In genomic region chr12:3889875-3890635, GRCm38 (mm10) we compare ENCODE assay signal across 9 mouse cellular contexts.
A peak's percentile ranks its signal among the peaks of the same experiment; 100 is the strongest.
DNase-seq lines count a peak whose midpoint lies in the region; ATAC-seq and TF ChIP-seq lines count a peak whose summit lies in the region.
"Had no signal": no experiment of that assay in that cellular context is flagged by ENCODE, and none has a peak within 500 bp of the region (broad histone marks: within the 10 kb centered on the region; RNA-seq: fewer than 3 reads in every experiment).

No protein-coding gene starts in this region.

- H3K4me3 ChIP-seq in heart, embryonic 13.5 days = no peak overlapping the region
- H3K4me3 ChIP-seq in midbrain, embryonic 15.5 days = no peak overlapping the region
- no peak overlapping the region for H3K4me3 ChIP-seq in midbrain, embryonic 10.5 days
- H3K4me3 ChIP-seq in embryonic facial prominence, embryonic 10.5 days = 0 out of 2 replicates have a peak overlapping the region, but pooled peaks have one; percentile 69
- no peak overlapping the region for H3K4me3 ChIP-seq in stomach, postnatal 0 days (ENCODE audit: low read depth, low read length)

- 26% methylated on average over 7 of the region's 7 CpGs for WGBS in heart, embryonic 13.5 days
- WGBS in midbrain, embryonic 15.5 days = 20% methylated on average over 7 of the region's 7 CpGs
- 19% methylated on average over 7 of the region's 7 CpGs for WGBS in midbrain, embryonic 10.5 days
- WGBS in embryonic facial prominence, embryonic 10.5 days = 27% methylated on average over 7 of the region's 7 CpGs
- WGBS in stomach, postnatal 0 days = 52% methylated on average over 7 of the region's 7 CpGs

- H3K9me3 ChIP-seq in heart, embryonic 13.5 days = no peaks in the 10 kb centered on the region
- no peaks in the 10 kb centered on the region for H3K9me3 ChIP-seq in midbrain, embryonic 15.5 days
- no peaks in the 10 kb centered on the region for H3K9me3 ChIP-seq in midbrain, embryonic 10.5 days (replicated peaks)
- H3K9me3 ChIP-seq in embryonic facial prominence, embryonic 10.5 days = no peaks in the 10 kb centered on the region
- H3K9me3 ChIP-seq in stomach, postnatal 0 days (ENCODE audit: control insufficient read depth, low read length) = no peaks in the 10 kb centered on the region

- peaks cover 94% of the 10 kb centered on the region for H3K4me1 ChIP-seq in heart, embryonic 13.5 days
- peaks cover 91% of the 10 kb centered on the region for H3K4me1 ChIP-seq in midbrain, embryonic 15.5 days
- peaks cover 89% of the 10 kb centered on the region for H3K4me1 ChIP-seq in midbrain, embryonic 10.5 days
- peaks cover 92% of the 10 kb centered on the region for H3K4me1 ChIP-seq in embryonic facial prominence, embryonic 10.5 days
- no peaks in the 10 kb centered on the region; the same call in 1 of the 2 replicates for H3K4me1 ChIP-seq in stomach, postnatal 0 days (replicated peaks; ENCODE audit: control insufficient read depth, insufficient read depth)

- no peak for TF ChIP-seq EP300 in stomach, postnatal 0 days (optimal IDR thresholded peaks at IDR 0.05)

- H3K4me2 ChIP-seq in heart, embryonic 13.5 days = no peak overlapping the region
- H3K4me2 ChIP-seq in midbrain, embryonic 15.5 days = no peak overlapping the region
- no peak overlapping the region for H3K4me2 ChIP-seq in stomach, postnatal 0 days (replicated peaks; ENCODE audit: low read depth)

- ATAC-seq in heart, embryonic 13.5 days (ENCODE audit: extremely low read depth, insufficient number of reproducible peaks, low FRiP score, low TSS enrichment) = no peak
- ATAC-seq in midbrain, embryonic 15.5 days (replicated peaks) = no peak
- ATAC-seq in stomach, postnatal 0 days (ENCODE audit: low FRiP score, low TSS enrichment) = 0 out of 2 replicates have a peak, but pooled peaks have one; percentile 19

- H3K36me3 ChIP-seq in heart, embryonic 13.5 days = peaks cover 32% of the 10 kb centered on the region
- no peaks in the 10 kb centered on the region for H3K36me3 ChIP-seq in midbrain, embryonic 15.5 days (replicated peaks)
- H3K36me3 ChIP-seq in midbrain, embryonic 10.5 days = peaks cover 11% of the 10 kb centered on the region; the same call in 1 of the 2 replicates
- peaks cover 11% of the 10 kb centered on the region for H3K36me3 ChIP-seq in embryonic facial prominence, embryonic 10.5 days (replicated peaks)
- H3K36me3 ChIP-seq in stomach, postnatal 0 days (ENCODE audit: control insufficient read depth, insufficient read depth, low read length) = peaks cover 3% of the 10 kb centered on the region; the same call in 1 of the 2 replicates

- H3K27me3 ChIP-seq in heart, embryonic 13.5 days (replicated peaks) = no peaks in the 10 kb centered on the region
- no peaks in the 10 kb centered on the region for H3K27me3 ChIP-seq in midbrain, embryonic 15.5 days (replicated peaks)
- peaks cover 38% of the 10 kb centered on the region for H3K27me3 ChIP-seq in midbrain, embryonic 10.5 days (ENCODE audit: low read depth, poor library complexity, severe bottlenecking)
- no peaks in the 10 kb centered on the region; the same call in 1 of the 2 replicates for H3K27me3 ChIP-seq in embryonic facial prominence, embryonic 10.5 days (replicated peaks; ENCODE audit: low read depth, poor library complexity, severe bottlenecking)
- no peaks in the 10 kb centered on the region for H3K27me3 ChIP-seq in stomach, postnatal 0 days (ENCODE audit: control insufficient read depth, insufficient read depth, low read length)

- peak overlapping the region; percentile 97 for H3K27ac ChIP-seq in heart, embryonic 13.5 days (replicated peaks)
- H3K27ac ChIP-seq in midbrain, embryonic 15.5 days = peak overlapping the region; percentile 93; the same call in 1 of the 2 replicates
- H3K27ac ChIP-seq in midbrain, embryonic 10.5 days (replicated peaks) = no peak overlapping the region
- H3K27ac ChIP-seq in embryonic facial prominence, embryonic 10.5 days (replicated peaks) = no peak overlapping the region
- H3K27ac ChIP-seq in stomach, postnatal 0 days (replicated peaks) = no peak overlapping the region

- no peak for TF ChIP-seq CTCF in stomach, postnatal 0 days (IDR thresholded peaks at IDR 0.05; ENCODE audit: low read depth)

- H3K9ac ChIP-seq in heart, embryonic 13.5 days = no peak overlapping the region
- H3K9ac ChIP-seq in midbrain, embryonic 15.5 days = no peak overlapping the region
- no peak overlapping the region for H3K9ac ChIP-seq in stomach, postnatal 0 days (ENCODE audit: low read length)

- no peak for DNase-seq in heart, adult 18-20 months
- no peak for DNase-seq in midbrain, embryonic 10.5 days (ENCODE audit: low spot score)
- DNase-seq in embryonic facial prominence, embryonic 10.5 days (ENCODE audit: low spot score) = no peak
- DNase-seq in stomach, postnatal 0 days (ENCODE audit: low spot score) = peak; percentile 58
- DNase-seq in spleen, postnatal 36 days (ENCODE audit: low spot score in 2 of 2) = no peak
- DNase-seq in thymus, postnatal 36 days = no peak
- DNase-seq: lung, postnatal 36 days had no signal

Comparison
In these comparisons a context has a peak if more than half of its experiments do, and no peak if none do; other contexts are left out.
1. H3K27ac ChIP-seq: peak in heart, embryonic 13.5 days (single experiment) and midbrain, embryonic 15.5 days (single experiment); none in midbrain, embryonic 10.5 days (single experiment), embryonic facial prominence, embryonic 10.5 days (single experiment) and stomach, postnatal 0 days (single experiment).